Mouse (Mus musculus) heart, postnatal 36 days (tissue): ENCODE measurements around the gene Sox1. TPM values are rescaled to one million over a fixed set of nuclear protein-coding genes. Genes with fewer than 3 reads are reported as not detected.

Experiments used
- DNase-seq, 2 experiments: peaks; one replicate each; pipeline ENCODE4 v3.0.0; 2021 to 2022
- intact Hi-C: fragments of 180-260 bp; cut with DNase I; formaldehyde crosslinking; loops from one replicate; pipeline ENCODE4 v1.15.1; 2025
- total RNA-seq, 2 experiments: library from RNA; stranded (reverse); gene quantifications; 2 replicates each; pipeline ENCODE4 v1.2.3; 2021

The Sox1 gene
- total RNA-seq, 2 experiments from 2014 or later, result not detected

GRCm38 (mm10) chr8:12408020-12408419 lies 12.9 kb downstream of the Sox1 start:
- intact Hi-C loops, result loop anchor here (10.0 kb wide), 1 partner anchor 387 kb away; no protein-coding TSS in a partner anchor
- no peak for DNase-seq

GRCm38 (mm10) chr8:12409976-12410375 lies 14.9 kb downstream of the Sox1 start:
- DNase-seq, result no peak
- intact Hi-C loops, result loop anchor here (10.0 kb wide), 1 partner anchor 385 kb away; no protein-coding TSS in a partner anchor

GRCm38 (mm10) chr8:12417056-12417455 lies 22.0 kb downstream of the Sox1 start:
- intact Hi-C loops, result no loop called here
- no peak for DNase-seq

- intact Hi-C loops, result no loop called here
Observed at GRCm38 (mm10) chr8:12420537-12420936, 25.4 kb downstream of the Sox1 start.

GRCm38 (mm10) chr8:12425906-12426305 lies 30.8 kb downstream of the Sox1 start:
- no peak for DNase-seq
- intact Hi-C loops, result no loop called here

More at GRCm38 (mm10) chr8:12420537-12420936, 25.4 kb downstream of the Sox1 start:
- no peak for DNase-seq

GRCm38 (mm10) chr8:12427346-12427745 lies 32.3 kb downstream of the Sox1 start:
- intact Hi-C loops, result no loop called here
- DNase-seq, result no peak

GRCm38 (mm10) chr8:12427886-12428799 lies 33.0 kb downstream of the Sox1 start:
- no peak for DNase-seq
- intact Hi-C loops, result no loop called here

- intact Hi-C loops, result no loop called here
- no peak for DNase-seq
Observed at GRCm38 (mm10) chr8:12428931-12429330, 33.8 kb downstream of the Sox1 start.

GRCm38 (mm10) chr8:12429601-12430172 lies 34.6 kb downstream of the Sox1 start:
- intact Hi-C loops, result no loop called here
- no peak for DNase-seq

GRCm38 (mm10) chr8:12430173-12430899 lies 35.2 kb downstream of the Sox1 start:
- DNase-seq, result peak; percentile 17 to 52
- intact Hi-C loops, result no loop called here

GRCm38 (mm10) chr8:12430900-12431737 lies 36.0 kb downstream of the Sox1 start:
- DNase-seq, result no peak
- intact Hi-C loops, result no loop called here

- intact Hi-C loops, result no loop called here
- DNase-seq, result no peak
Observed at GRCm38 (mm10) chr8:12431738-12432055, 36.6 kb downstream of the Sox1 start.

- no peak for DNase-seq
- intact Hi-C loops, result no loop called here
Observed at GRCm38 (mm10) chr8:12432546-12432945, 37.5 kb downstream of the Sox1 start.

- DNase-seq, result no peak
- intact Hi-C loops, result no loop called here
Observed at GRCm38 (mm10) chr8:12434771-12435170, 39.7 kb downstream of the Sox1 start.

GRCm38 (mm10) chr8:12438021-12438420 lies 42.9 kb downstream of the Sox1 start:
- DNase-seq, result no peak
- intact Hi-C loops, result no loop called here

- intact Hi-C loops, result no loop called here
- DNase-seq, result no peak
Observed at GRCm38 (mm10) chr8:12439044-12439443, 43.9 kb downstream of the Sox1 start.

GRCm38 (mm10) chr8:12439846-12440245 lies 44.8 kb downstream of the Sox1 start:
- intact Hi-C loops, result no loop called here
- no peak for DNase-seq

- intact Hi-C loops, result no loop called here
- DNase-seq, result no peak
Observed at GRCm38 (mm10) chr8:12440997-12441396, 45.9 kb downstream of the Sox1 start.

- intact Hi-C loops, result no loop called here
- DNase-seq, result no peak
Observed at GRCm38 (mm10) chr8:12445258-12445657, 50.2 kb downstream of the Sox1 start.

GRCm38 (mm10) chr8:12445926-12446680 lies 51.0 kb downstream of the Sox1 start:
- intact Hi-C loops, result no loop called here
- no peak for DNase-seq
